Mouse (Mus musculus) frontal cortex, postnatal 10 days (tissue): Measurements from ENCODE around the gene Nav1.
A peak's percentile ranks its signal among the peaks of the same experiment; 100 is the strongest.

Experiments used
- DNase-seq, 2 experiments: peaks; one replicate each; pipeline ENCODE4 v3.0.0; 2022; ENCODE audit warnings: low spot score in 2 of 2, mixed read lengths in 1 of 2

Nav1 gene

DNA sequence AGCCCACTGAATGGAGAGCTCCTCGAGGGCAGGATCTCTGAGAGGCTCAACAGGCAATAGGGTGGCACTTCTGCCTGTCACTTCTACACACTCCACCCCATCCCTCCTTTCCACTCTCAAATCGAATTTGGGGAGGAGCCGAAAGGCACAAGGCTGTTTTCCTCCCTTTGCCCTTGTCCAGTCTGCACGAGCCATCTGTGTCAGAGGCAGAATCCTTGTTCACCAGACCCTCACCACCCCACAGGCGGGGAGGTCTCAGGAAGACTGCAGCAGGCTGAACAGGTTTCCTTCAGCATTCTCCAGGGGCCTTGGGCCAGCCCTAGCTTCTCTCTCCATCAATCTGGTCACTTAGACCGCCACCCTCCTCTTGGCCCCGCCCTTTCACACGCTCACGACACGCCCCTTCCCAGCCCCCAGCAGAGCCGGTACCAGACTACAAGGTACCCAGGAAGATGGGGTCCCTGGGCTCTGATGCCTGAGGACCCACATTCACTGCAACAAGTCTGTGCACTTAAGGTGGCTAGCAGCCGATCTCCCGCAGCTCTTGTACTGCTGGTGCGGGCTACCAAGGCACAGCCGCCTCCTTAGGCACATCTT, 23.9 kb downstream of the Nav1 start:
- DNase-seq, result peak; percentile 61 to 75

DNA sequence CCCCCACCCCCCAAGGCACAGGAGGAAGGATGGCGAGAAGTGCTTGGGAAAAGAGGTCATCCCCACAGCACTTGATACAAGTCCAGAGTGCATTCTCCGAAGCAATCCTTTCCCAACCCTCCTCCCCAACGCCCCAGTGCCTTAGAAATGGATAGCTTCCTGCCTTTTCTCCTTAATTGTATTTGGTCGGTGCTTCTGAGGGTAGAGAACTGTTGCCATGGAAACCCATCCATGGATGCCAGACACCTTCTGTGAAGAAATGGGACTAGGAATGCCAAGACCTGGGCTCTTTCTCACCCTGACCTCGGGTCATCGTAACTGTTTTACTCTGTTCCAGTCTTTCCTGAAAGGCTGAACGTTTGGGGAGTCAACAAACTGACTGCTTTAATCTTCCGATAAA, 26.1 kb downstream of the Nav1 start:
- DNase-seq, result no peak

DNA sequence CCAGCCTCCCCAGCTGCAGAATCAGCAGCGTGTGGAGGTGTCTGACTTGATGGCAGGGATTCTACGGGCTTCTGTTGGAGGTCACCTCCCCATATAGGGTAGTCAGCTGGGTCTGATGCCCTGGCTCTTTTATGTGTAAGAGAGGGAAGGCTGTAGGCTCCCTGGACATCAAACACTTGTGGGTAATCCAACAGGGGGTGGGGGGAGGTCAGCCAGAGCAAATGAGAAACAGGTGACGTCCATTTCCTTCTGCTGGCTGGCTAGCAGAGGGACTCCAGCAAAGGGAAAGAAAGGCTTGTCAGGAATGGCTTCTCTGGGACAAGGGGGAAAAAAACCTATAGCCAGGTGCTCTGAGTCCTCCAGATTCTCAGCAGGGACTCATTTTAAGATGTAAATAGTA, 28.0 kb downstream of the Nav1 start:
- no peak for DNase-seq

DNA sequence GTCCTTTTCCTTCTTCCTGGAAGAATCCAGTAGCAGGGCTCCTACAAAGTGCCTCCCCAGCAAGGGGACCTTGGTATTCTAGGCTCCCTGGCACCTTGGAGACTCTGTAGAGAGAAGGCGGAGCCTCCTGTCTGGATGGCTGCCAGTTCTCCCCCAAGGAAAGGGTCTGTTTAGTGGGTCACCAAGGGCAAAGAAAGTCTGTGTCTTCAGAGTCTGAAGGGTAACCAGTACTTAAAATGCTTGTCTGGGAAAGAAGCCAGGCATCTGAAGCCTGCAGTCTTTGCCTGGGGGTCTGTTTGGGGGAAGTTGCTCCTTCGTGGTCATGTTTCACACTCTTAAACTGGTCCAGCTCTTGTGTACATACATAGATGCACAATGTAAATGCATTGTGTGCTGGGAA, 29.3 kb downstream of the Nav1 start:
- DNase-seq, result no peak

DNA sequence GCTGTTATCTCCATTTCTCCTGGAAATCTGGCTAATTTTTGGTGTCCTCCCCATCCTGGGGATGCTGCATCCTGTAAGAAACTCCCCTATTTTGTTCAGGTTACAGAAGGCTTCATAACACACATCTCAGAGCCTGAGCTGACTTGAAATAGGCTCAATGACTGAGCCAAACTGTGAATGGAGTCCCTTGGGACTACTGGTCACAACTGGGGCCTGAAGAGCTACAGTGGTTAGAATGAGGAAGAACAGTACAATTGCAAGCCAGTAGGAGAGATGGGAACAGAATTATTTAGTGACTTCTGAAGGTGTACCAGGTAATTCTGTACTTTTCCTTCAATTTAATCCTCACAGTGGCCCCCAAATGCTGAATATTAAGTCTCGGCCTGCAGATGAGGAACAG, 31.7 kb downstream of the Nav1 start:
- DNase-seq, result no peak

DNA sequence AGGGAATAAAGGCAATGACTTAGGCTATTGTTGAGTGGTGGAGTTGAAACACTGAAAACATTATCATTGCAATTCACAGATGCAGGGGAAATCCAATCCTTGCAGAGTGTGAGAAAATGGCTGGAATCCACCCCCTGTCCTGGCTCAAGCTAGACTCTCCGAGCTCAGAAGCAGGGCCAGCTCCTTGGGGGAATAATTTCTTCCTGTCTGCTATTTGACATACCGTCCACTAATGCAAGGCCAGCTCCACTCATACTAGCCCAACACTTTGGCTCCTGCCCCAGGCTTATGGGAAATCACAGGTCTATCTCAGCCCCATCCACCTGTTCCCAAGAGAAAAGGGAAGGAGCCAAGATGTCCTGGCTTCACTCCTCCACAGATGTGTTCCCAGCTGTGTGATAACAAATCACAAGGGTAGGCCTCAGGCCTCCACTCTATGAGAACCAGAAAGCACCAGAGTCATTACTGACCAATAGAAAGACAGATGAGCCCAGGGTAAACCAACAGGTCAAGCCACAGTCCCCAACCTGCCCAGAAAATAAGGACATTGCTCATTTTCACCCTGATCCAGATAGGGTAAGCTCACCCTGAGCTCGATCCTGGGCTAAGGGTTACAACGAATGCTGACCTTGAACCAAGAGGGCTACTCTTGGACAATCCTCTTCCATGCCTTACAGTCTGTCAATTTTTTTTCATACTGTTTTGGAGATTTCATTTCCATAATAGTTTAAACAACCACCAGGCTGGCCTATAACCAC, 32.5 kb downstream of the Nav1 start:
- no peak for DNase-seq

DNA sequence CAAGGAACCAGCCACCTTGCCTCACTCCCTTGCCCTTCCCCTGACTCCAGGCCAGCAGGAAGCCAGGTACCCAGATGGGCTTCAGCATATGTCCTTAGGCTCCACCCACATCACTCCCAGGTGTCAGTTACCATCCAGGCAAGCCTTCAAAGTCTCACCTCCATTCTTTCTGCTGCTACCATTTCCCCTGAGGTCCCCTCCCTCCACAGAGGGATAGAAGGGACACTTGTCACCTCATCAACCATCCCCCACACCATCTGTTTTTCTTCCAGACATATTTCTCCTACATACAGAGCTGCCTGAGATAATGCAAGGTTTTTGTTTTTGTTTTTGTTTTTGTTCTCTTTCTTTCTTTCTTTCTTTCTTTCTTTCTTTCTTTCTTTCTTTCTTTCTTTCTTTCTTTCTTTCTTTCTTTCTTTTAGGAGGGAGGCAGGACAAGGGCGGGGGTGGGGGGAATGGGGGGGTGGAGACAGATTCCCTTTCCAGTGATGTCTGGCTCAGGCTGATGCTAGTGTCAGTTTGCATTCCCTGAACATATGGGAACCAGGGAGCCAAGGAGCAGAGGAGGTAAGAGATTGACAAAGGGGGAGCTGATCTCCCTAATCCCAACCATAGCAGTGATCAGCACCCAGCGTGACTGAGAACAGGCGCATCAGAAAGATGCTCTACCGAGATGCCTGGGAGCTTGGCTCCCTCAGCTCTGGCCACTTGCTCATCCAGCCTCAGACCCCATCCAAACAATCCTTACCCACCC, 34.8 kb downstream of the Nav1 start:
- DNase-seq, result no peak

DNA sequence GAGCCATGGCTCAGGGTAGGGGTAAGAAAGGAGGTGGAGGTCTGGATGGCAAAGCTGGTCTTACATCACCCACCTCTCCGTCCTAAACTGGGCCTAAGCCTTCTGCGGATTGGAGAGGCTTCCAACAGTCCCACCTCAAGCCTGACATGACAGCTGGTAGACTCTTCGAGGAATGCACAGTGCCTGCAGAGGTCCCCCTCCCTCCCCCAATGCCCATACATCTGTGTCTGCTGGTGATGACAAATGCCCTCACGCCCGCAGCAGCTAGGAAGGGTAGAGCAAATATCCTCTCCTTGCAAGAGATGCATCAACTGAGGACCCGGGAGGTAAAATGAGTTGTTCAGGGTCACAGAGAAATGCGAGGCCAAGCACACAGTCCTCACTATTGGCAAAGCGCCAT, 39.0 kb downstream of the Nav1 start:
- no peak for DNase-seq

DNA sequence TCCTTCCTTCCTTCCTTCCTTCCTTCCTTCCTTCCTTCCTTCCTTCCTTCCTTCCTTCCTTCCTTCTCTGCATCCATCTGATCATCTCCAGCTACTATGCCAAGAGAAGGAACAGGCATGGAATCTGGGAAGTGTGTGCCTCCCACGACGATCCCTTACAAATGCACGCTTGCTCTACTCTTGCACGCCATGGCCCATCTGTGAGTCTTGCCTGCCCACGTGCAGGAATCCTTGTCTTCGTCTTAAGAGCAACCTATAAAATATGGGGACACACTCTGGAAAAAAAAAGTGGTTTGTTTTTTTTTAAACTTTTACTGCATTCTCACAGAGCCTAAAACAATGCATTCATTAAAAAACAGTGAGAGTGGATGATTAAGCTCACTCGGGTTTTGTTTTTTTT, 40.5 kb downstream of the Nav1 start:
- no peak for DNase-seq

DNA sequence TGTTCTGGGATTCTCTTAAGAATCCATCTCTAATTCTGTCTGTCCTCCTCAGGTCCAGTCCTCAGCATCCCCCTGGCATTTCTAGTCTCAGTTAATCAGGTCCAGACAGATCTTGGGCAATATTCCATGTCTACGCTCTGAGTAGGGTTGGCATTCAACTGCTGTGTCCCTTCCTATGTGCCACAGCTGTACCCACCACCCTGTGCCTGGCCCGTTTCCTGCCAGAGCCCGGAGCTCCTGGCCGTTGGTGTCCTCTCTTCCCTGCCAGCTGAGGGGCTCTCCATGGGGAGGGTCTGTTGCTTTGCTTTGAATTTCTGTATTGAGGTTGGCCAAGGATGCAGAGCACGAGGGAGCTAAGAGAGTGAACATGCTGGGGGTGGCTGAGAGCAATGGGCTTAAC, 41.3 kb downstream of the Nav1 start:
- no peak for DNase-seq

DNA sequence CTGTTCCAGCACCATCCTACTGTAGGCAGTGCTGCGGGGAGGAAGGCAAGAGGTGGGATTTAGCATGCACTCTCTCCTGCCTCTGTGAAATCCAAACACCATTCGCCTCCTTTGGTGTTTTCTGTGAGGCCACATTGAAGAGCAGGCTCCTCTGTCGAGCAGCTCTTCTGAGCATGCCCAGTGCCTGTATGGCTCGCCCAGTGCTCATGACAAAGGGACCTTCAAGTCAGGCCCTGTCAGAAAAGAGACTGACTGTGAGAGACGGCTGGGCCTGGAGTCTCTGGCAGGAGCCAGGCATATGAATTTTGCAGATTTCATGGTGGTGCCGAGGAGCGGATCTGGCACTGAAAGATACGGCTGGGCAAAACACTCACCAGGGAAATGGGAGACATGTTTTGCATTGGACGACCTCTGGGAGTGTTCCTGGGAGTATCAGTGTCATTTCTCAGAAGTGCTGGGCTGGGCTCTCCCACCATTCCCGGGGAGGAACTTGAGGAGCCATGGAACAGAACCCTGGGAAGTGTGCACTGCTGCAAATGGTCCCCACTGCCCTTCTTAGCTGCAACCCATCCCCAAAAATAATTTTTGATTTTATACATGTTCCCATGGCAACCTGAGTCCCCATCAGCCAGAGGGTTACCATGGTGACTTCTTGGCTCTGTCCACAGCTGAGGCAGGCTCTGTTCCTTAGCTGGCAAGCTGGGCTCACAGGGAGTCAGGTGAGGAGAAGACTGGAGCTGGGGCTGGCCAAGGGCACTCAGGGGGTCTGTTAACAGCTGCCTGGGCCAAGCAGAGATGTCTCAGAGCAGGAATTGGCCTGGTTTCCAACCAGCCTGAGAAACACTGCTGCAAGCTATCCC, 42.2 kb downstream of the Nav1 start:
- peak; percentile 58 to 72 for DNase-seq

DNA sequence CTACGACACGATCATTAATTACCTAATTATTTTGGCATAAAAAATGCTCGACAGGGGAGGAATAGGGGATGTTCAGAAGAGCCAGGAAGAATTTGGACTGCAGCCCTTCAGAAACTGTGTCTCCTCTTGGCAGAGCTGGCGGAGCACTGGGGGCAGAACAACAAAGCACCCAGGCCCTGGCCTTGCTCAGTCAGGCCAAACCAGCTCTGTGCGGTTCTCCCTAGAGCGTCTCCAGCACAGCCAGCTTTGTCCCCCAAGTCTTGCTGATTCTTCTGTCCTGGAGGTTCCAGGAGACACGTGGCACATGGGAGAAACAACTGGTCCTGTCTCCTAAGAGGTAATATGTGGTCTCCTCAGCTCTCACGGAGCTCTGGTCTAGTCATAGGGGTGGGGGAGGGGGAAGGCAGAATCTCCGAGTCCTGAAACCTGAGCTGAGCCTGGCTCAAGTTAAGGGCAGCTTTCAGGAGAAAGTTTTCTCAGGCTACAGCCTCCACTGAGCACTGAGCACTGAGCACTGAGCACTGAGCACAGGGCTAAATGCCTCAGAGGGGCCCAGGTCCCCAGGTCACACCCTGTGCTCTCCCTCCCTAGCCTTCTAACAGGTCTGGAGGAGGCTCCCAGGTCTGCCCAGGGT, 43.2 kb downstream of the Nav1 start:
- no peak for DNase-seq

DNA sequence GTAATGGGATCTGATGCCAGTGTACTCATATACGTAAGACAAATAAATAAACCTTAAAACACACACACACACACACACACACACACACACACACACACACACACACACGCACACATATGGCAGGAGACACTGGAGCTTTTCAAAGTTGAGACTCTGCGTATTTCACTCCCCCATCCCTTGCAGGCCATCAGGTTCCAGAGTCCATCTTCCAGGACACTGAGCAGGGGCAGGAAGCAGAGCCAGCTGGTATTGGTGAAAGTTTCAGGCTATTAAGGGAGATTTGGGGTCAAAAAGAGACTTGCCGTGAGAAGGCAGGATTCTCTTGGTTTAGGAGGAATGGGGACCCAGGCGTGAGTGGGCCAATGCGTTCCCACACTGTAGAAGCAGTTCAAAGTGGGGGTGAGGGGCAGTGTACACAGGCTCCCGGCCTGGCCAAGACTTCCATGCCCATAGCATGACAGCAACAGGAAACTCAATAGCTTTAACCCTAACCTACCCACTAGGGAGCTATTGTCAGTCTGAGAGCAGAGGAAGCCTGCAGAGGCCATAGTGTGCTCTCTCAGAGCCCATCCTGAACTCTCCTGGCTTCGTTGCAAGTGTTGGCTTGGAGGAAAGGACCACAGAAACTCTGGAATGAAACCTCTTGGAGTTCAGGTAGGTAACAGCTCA, 44.0 kb downstream of the Nav1 start:
- no peak for DNase-seq

DNA sequence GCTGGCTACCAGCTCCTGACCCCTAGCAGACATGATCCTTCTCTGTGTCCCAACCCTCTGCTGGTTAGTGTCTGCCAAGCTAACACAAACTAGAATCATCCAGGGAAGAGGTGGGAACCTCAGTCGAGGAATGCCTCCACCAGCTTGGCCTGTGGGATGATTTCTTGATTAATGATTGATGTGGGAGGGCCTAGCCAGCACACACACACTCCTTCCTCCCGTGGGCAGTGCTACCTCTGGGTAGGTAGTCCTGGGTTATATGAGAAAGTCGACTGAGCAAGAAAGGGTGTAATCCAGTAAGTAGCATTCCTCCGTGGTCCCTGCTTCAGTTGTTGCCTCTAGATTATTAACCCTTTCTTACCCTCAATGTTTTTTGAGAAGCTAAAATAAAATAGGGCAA, 45.0 kb downstream of the Nav1 start:
- DNase-seq, result no peak

DNA sequence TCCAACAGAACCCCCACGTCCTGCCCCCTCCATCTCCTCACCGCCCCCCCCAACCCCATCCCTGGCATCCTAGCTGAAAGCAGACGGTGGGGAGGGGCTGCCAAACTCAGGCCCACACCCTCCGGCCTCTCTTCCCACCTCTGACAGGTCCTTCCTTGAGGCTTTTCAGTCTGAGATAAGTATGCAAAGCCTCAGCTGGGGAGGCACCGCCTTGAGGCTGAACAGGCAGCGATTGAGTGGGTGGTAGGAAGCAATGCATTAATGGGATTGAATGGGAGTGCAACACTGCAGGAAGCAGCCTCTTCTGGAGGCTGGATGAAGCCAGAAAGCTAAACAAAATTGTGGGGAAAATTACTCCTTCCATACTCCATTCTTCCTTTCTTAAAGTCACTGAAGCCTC, 45.8 kb downstream of the Nav1 start:
- no peak for DNase-seq

DNA sequence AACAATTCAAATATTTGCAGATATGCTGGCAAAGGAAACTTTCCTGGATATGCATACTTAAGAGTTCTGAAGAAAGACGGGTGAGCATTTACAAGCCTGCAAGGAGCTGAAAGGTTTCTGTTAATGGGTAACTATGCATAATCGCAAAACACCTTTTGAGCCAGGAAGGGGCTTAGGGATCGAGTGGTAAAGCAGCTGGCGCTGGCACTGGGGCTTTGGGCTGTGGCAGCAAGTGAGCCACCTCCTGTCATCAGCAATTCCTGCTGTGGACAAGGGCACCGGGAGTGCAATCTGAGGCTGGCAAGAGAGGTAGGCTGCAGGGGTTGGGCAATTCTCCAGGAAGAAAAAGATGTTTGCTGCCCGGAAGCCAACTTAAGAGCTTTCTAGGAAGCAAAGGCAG, 49.1 kb downstream of the Nav1 start:
- DNase-seq, result no peak

DNA sequence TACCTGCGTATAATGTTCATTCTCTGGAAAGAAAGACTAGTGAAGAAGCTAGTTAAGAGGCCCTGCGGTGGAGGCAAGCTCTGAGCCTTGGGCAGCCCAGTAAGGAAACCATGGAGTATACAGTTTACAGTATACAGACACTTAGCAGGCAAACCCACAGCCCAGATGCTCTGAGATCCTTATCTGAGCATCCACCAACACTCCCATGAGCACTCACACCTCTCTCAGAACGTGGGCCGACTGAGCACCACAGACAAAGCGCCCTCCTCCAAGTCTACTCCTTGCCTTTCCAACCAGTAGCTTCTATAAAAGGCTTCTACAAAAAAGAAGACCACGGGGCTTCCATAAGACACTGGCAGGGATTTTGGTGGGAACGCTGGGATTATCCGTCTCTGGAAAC, 51.2 kb downstream of the Nav1 start:
- no peak for DNase-seq

DNA sequence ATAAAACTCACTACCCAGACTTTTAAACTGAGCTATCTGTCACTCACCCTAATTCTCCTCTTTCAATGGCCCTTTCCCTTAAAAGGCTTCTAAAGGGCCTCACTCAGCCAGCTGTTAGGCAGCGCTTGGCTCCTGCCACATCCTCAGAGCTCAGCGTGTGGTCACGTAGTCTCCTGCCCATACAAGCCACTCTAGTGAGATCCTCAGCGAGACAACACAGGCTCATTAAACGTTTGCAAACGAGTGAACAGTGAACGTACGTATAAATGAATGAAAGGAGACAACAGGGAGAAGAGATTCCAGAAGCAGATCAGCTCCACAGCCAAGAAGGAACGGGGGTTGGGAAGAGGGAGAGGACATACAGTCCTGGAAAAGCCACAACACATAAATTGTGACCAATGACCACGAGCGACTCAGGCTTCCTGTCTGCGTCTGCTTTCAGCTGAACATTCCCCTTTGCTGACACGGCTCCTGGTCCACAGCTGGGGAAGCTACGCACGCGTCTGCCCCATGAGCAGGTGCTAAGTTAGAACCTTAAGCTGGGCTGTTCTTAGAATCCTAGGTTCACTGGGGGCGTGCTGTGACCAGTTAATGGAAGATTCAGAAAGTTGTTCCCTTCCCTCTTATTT, 52.3 kb downstream of the Nav1 start:
- DNase-seq, result no peak

DNA sequence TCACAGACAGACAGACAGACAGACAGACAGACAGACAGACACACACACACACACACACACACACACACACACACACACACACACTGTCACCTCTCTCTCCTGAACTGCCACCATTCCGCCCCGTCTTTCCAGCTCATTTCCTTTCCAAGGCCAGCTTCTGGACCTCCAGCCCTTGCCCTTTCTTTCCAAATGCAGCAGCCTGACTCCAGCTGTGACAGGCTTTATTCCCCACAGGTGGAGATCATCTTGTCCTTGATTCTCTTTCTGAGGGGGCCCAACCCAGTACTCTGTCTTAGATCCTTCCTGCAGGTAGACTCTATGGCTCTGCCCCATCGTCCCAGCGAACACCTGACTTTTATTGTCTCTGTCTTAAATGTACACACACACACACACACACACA, 53.5 kb downstream of the Nav1 start:
- no peak for DNase-seq

DNA sequence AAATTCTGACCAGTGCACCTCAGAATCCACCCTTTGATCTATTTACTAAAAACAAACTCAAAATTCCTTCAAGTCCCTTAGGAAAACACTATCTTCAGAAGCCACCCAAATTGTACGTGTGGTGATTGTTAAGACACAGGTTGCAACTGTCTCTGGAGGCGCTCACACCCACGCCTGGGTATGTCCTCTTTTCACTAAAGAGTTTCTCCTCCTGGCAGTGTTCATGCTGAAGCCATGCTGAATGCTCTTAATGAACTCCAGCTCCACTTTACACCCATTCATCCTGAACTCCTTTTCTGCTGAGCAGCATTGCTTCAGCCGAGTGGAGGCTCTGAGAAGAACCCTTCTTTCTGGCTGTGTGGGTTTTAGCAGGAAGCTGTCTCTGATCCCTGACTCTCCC, 53.9 kb downstream of the Nav1 start:
- no peak for DNase-seq

DNA sequence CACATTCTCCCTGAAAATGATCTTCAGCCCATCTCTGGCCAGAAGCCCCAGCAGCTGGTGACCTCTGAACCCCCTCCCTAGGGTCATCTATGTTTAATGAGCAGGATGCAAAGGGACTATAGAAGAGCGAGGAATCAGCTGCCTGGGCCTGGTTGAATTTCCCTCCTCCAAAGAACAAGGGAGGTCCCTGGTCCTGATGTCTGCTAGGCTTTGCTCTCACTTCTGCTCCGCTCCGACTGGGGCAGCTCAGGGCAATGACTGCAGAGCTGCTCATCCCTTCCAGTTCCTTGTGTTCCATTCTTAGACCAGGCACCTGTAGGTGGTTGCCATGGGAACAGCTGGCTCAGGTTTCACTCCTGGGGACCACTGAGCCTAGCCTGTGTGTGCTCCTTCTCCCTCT, 56.2 kb downstream of the Nav1 start:
- DNase-seq, result no peak
